Mouse (Mus musculus) midbrain, postnatal 0 days (tissue): ENCODE measurements around the gene Clic1. TPM values are rescaled to one million over a fixed set of nuclear protein-coding genes. Genes with fewer than 3 reads are reported as not detected.

Experiments used
- ATAC-seq: fragments of 200-750 bp; cut with Nextera tagmentation; 2 replicates; pipeline ENCODE4 v1.8.0; 2017; ENCODE audit warnings: moderate number of reproducible peaks, mild to moderate bottlenecking, moderate TSS enrichment, moderate library complexity; ENCODE audit not compliant: low FRiP score
- DNase-seq: peaks from one replicate; pipeline ENCODE4 v3.0.0-alpha.2; 2015; ENCODE audit warnings: low spot score
- H3K27ac ChIP-seq: fragments of 300-500 bp; sonication (generic); 2 replicates; pipeline ENCODE4 v1.5.1; 2014; ENCODE audit warnings: low read depth, mild to moderate bottlenecking, low read length, mixed read lengths
- H3K27me3 ChIP-seq: fragments of 300-500 bp; sonication (generic); 2 replicates; pipeline ENCODE4 v1.6.1; 2014; ENCODE audit warnings: low read length, control low read depth, mixed read lengths; ENCODE audit not compliant: insufficient read depth
- H3K36me3 ChIP-seq: fragments of 300-500 bp; sonication (generic); 2 replicates; pipeline ENCODE4 v1.6.1; 2014; ENCODE audit warnings: low read length, control low read depth, mixed read lengths; ENCODE audit not compliant: insufficient read depth
- H3K4me1 ChIP-seq: fragments of 300-500 bp; sonication (generic); 2 replicates; pipeline ENCODE4 v1.6.1; 2014; ENCODE audit warnings: mild to moderate bottlenecking, control low read depth, antibody characterized with exemption, low read length, mixed read lengths; ENCODE audit not compliant: insufficient read depth
- H3K4me2 ChIP-seq: fragments of 300-500 bp; sonication (generic); 2 replicates; pipeline ENCODE4 v1.6.1; 2014; ENCODE audit warnings: low read depth, mild to moderate bottlenecking, low read length, mixed read lengths; ENCODE audit not compliant: poor library complexity, severe bottlenecking
- H3K4me3 ChIP-seq: fragments of 300-500 bp; sonication (generic); 2 replicates; pipeline ENCODE4 v1.5.1; 2014; ENCODE audit warnings: low read depth, mild to moderate bottlenecking, low read length, moderate library complexity
- H3K9ac ChIP-seq: fragments of 300-500 bp; sonication (generic); replicated peaks from 2 replicates; pipeline ENCODE4 v1.6.1; 2014; ENCODE audit warnings: mild to moderate bottlenecking, low read length, moderate library complexity, mixed read lengths; ENCODE audit not compliant: poor library complexity, severe bottlenecking
- H3K9me3 ChIP-seq: fragments of 300-500 bp; sonication (generic); 2 replicates; pipeline ENCODE4 v1.6.1; 2016; ENCODE audit warnings: low read length, control low read depth
- CTCF ChIP-seq: IDR thresholded peaks from 2 replicates; pipeline ENCODE4 v1.5.1; 2016; ENCODE audit warnings: antibody characterized with exemption, mild to moderate bottlenecking
- WGBS: fragments of 180-500 bp; shearing (Covaris S2); extraction: QIAGEN DNeasy Blood & Tissue Kit; methylation state at CpG from one replicate; pipeline ENCODE4 v1.1.7; 2014; 5-methylcytosine and 5-hydroxymethylcytosine counted together
- polyA plus RNA-seq: library from polyadenylated mRNA; unstranded; fragments of >200 nt; fragmentation: Nextera tagmentation; extraction: Ambion mirVana; gene quantifications from 2 replicates; pipeline ENCODE4 v1.2.1, GENCODE M21; 2015
- total RNA-seq: library from RNA; depleted of rRNA; stranded (reverse); fragments of >200 nt; gene quantifications from 2 replicates; pipeline ENCODE4 v1.2.3, GENCODE M21; 2014

Gene Clic1
- total and polyA plus RNA-seq, 2 experiments from 2014 or later = 33.4 to 41.9 TPM

DNA sequence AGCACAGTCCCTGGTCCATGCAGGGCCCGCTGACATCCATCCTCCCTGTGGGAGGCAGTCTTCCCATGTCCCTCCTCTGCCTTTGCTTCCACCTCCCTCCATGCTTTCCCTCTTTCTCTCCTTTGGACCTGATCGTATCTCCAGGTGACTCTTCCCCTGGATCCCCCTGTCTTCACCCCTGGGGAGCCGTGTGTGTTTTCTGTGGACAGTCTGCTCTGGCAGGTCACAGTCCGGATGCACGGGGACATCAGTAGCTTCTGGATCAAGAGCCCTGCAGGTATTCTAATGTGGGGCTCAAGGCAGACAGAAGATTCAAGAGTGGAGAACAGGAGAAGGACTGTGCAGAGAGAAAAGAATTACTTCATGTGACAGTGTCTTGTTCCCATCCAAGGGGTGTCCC lies 26.5 kb upstream of the Clic1 start:
- DNase-seq (no peak), ATAC-seq (no peak)
- WGBS = 88% methylated on average over 5 of the region's 5 CpGs

DNA sequence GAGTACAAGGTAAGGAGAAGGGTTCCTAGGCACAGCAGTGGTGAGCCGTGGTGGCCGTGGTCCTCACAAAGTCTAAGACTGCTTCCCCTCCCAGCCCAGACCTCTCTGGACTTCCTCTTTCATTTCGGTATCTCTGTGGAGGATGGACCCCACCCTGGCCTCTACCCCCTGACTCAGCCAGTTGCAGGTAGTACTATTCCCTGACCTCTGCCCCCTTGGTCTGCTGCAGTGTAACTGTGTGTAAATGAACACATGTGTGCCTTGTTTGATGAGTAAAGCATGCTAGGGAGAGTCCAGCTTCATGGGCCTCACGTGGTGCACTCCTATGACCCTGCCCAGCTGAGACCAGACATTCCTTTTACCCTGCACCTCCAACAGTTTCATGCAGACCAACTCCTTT lies 26.0 kb upstream of the Clic1 start:
- no peak for TF ChIP-seq CTCF
- Histone ChIP-seq H3K9ac (no peak overlapping the region), H3K4me2 (no peak overlapping the region), H3K36me3 (no peaks in the 10 kb centered on the region), H3K27me3 (no peaks in the 10 kb centered on the region), H3K4me1 (no peaks in the 10 kb centered on the region), H3K27ac (no peak overlapping the region), H3K9me3 (no peaks in the 10 kb centered on the region), H3K4me3 (no peak overlapping the region)
- ATAC-seq (no peak), DNase-seq (no peak)
- WGBS = 80% methylated on average over 4 of the region's 4 CpGs

More for the DNA sequence above, 26.5 kb upstream of the Clic1 start:
- H3K27me3 ChIP-seq = no peaks in the 10 kb centered on the region
- no peaks in the 10 kb centered on the region for H3K36me3 ChIP-seq
- no peak overlapping the region for H3K4me2 ChIP-seq
- no peaks in the 10 kb centered on the region for H3K4me1 ChIP-seq
- no peaks in the 10 kb centered on the region for H3K9me3 ChIP-seq
- H3K4me3 ChIP-seq = no peak overlapping the region
- no peak overlapping the region for H3K27ac ChIP-seq
- no peak for TF ChIP-seq CTCF
- no peak overlapping the region for H3K9ac ChIP-seq

DNA sequence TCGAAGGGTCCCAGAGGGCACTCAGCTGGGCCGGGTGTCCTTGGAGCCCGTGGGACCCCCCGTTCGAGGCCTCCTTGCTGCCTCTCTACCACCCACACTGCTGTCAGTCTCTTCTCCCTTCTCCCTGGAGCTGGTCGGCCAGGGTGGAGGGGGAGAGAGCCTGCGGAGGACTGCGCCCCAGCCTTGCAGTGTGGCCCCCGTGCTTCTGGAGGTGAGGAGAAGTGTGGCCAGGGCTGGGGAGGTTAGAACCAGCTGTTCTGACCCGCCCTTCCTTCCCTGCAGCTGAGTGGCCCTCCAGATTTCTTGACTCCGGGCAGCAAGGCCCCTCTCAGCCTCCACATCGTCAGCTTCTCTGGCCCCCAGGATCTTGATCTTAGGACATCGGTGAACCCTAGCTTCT lies 25.5 kb upstream of the Clic1 start:
- Histone ChIP-seq H3K9me3 (no peaks in the 10 kb centered on the region), H3K4me2 (no peak overlapping the region), H3K36me3 (no peaks in the 10 kb centered on the region), H3K4me3 (no peak overlapping the region), H3K27ac (no peak overlapping the region), H3K9ac (no peak overlapping the region), H3K27me3 (no peaks in the 10 kb centered on the region), H3K4me1 (no peaks in the 10 kb centered on the region)
- DNase-seq (no peak), ATAC-seq (no peak)
- no peak for TF ChIP-seq CTCF
- WGBS = 75% methylated on average over 13 of the region's 13 CpGs

DNA sequence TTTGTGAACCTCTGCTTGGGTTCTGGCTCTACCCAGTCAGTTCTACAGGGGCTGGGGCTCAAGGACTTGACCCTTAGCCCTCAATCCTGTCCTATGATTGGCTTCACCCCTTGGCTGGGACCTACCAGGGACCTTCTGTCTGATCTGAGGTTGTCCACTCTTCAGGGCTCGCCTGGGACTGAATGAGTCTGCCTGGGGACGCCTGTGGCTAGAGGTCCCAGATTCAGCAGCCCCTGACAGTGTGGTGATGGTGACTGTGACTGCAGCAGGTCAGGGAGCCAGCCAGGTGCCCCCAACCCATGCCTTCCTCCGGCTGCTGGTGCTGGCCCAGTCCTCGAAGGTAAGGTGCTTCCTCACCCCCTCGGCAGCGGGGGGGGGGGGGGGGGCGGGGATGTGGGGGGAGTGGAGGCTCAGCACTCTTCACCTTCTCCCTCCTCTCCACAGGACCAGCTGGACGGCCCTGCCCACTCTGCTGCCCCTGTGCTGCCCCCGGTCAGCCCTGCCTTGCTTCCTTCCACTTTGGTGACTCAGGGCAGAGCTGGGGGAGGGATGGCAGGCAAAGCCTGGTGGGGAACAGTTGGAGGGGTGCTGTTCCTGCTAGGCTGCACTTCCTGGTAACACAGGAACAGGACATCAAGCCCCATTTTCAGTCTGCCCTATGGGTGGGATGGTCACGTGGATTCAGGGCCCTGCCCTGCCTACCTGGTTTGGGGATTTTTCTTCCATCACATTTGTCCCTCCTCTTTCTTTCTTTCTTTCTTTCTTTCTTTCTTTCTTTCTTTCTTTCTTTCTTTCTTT lies 24.9 kb upstream of the Clic1 start:
- H3K4me3 ChIP-seq = no peak overlapping the region
- H3K9me3 ChIP-seq = no peaks in the 10 kb centered on the region
- no peak for DNase-seq
- H3K4me2 ChIP-seq = no peak overlapping the region
- TF ChIP-seq CTCF = no peak
- H3K9ac ChIP-seq = no peak overlapping the region
- WGBS = 60% methylated on average over 6 of the region's 10 CpGs
- H3K27me3 ChIP-seq = no peaks in the 10 kb centered on the region
- no peaks in the 10 kb centered on the region for H3K36me3 ChIP-seq
- no peak overlapping the region for H3K27ac ChIP-seq
- ATAC-seq = no peak
- no peaks in the 10 kb centered on the region for H3K4me1 ChIP-seq

DNA sequence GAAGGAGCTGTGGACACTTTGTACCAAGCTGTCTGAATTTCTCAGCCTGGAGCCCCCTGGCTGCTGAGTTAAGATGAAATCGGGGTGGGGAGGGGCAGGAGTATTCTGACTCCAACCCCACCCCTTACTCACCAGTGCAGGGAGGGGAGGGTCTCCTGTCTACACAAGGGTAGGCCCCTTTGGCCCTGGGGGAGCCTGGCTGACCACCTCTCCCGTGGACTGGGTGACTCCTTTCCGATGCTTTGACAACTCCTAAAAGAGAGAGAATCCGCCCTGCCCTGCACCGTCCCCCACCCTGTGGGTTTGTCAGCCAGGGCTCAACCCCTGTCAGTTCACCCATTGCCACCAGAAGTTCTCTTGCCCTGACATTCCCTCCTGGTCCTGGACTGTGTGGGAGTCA lies 23.6 kb upstream of the Clic1 start:
- Histone ChIP-seq H3K4me1 (no peaks in the 10 kb centered on the region), H3K27me3 (no peaks in the 10 kb centered on the region), H3K4me3 (no peak overlapping the region), H3K9ac (no peak overlapping the region), H3K36me3 (no peaks in the 10 kb centered on the region), H3K9me3 (no peaks in the 10 kb centered on the region), H3K27ac (no peak overlapping the region), H3K4me2 (no peak overlapping the region)
- no peak for DNase-seq
- 0 out of 2 replicates have a peak, but pooled peaks have one; percentile 3 for TF ChIP-seq CTCF
- ATAC-seq = no peak
- WGBS = 78% methylated on average over 5 of the region's 5 CpGs

DNA sequence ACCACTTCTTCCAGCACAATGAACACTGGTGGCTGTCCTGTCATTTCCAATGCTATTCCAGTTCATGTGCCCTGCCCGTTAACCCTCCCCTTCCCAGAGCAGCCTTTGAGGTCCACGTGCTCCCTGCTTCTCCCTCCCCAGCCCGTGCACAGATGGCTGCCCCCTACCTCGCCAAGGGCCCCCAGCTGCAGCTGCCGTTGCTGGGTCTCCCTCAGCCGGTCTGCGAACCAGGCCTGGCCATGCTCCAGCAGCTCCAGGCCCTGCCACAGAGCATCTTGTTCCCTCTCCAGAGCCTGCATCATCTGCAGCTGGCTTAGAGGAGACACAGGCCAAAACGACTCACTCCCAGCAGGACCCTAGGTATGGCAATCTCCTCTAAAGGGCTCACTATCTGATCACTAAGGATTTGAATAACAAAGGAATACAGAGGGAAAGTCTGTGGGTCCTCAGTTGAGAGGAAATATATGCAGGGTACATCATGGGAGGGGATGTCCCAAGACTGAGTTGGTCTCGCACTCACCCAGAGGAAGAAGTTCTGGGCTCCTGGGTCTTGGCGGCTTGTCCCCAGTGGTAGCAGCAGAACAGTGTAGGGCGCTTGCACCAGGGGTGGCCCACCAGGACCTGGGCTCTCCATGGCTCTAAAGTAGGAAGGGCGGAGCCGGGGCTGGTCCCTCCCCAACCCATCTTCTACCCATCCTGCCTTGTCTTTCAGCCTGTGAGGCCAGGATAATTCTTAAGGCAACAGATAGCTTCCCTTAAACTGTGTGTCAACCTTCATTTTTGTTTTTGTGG lies 22.3 kb upstream of the Clic1 start, which contains the start of gene Sapcd1:
Gene Sapcd1 (minus strand): TSS at position 740 of the 792 bp plus-strand sequence.
- Histone ChIP-seq H3K4me1 (no peaks in the 10 kb centered on the region), H3K27me3 (no peaks in the 10 kb centered on the region), H3K36me3 (no peaks in the 10 kb centered on the region), H3K9me3 (no peaks in the 10 kb centered on the region), H3K4me3 (no peak within 1 kb of the TSS), H3K27ac (no peak within 1 kb of the TSS), H3K4me2 (no peak within 1 kb of the TSS), H3K9ac (0 out of 2 replicates have a peak within 1 kb of the TSS, but pooled peaks have one; percentile 24)
- WGBS = 37% methylated on average over 13 of the region's 13 CpGs
- ATAC-seq = peak; percentile 53
- DNase-seq = peak; percentile 79
- TF ChIP-seq CTCF = no peak
